Mouse (Mus musculus): ENCODE measurements at regions not wholly inside any gene's neighbourhood (a gene's known extent, or its start where the extent isn't known, plus 50 kb on each side); places are given as distances from the start of the nearest gene placed in this dataset.

- Histone ChIP-seq H3K9me3 (replicated peaks; ENCODE audit: control insufficient read depth, low read length) (no peaks in the 10 kb centered on the region), H3K4me1 (ENCODE audit: control insufficient read depth, insufficient read depth) (0 out of 2 replicates have a peak, but pooled peaks cover 3% of the 10 kb centered on the region), H3K4me2 (ENCODE audit: low read depth, low read length) (no peak overlapping the region), H3K27me3 (ENCODE audit: control insufficient read depth, insufficient read depth, low read length) (no peaks in the 10 kb centered on the region), H3K4me3 (ENCODE audit: low read depth, low read length) (no peak overlapping the region), H3K9ac (replicated peaks; ENCODE audit: low read depth, low read length) (no peak overlapping the region), H3K27ac (ENCODE audit: low read depth) (no peak overlapping the region), H3K36me3 (replicated peaks; ENCODE audit: control insufficient read depth, insufficient read depth, low read length) (no peaks in the 10 kb centered on the region)
- DNase-seq (ENCODE audit: low spot score) (no peak), ATAC-seq (ENCODE audit: insufficient read depth, low read depth) (no peak)
- TF ChIP-seq CTCF (IDR thresholded peaks at IDR 0.05; ENCODE audit: low read depth) (no peak), EP300 (IDR thresholded peaks at IDR 0.05; ENCODE audit: low read depth) (no peak)
- 58% methylated on average over 1 of the region's 1 CpGs for WGBS
Measured at GRCm38 (mm10) chr10:57121514-57121913, 364.7 kb upstream of the Hsf2 start.

GRCm38 (mm10) chr10:57127185-57127584, 359.0 kb upstream of the Hsf2 start:
- Histone ChIP-seq H3K9me3 (replicated peaks; ENCODE audit: control insufficient read depth, low read length) (no peaks in the 10 kb centered on the region), H3K27ac (ENCODE audit: low read depth) (no peak overlapping the region), H3K27me3 (ENCODE audit: control insufficient read depth, insufficient read depth, low read length) (no peaks in the 10 kb centered on the region), H3K4me3 (ENCODE audit: low read depth, low read length) (no peak overlapping the region), H3K36me3 (replicated peaks; ENCODE audit: control insufficient read depth, insufficient read depth, low read length) (no peaks in the 10 kb centered on the region), H3K4me2 (ENCODE audit: low read depth, low read length) (no peak overlapping the region), H3K4me1 (ENCODE audit: control insufficient read depth, insufficient read depth) (no peaks in the 10 kb centered on the region), H3K9ac (replicated peaks; ENCODE audit: low read depth, low read length) (no peak overlapping the region)
- ATAC-seq (ENCODE audit: insufficient read depth, low read depth) (no peak), DNase-seq (ENCODE audit: low spot score) (no peak)
- 87% methylated on average over 3 of the region's 3 CpGs for WGBS
- TF ChIP-seq EP300 (IDR thresholded peaks at IDR 0.05; ENCODE audit: low read depth) (no peak), CTCF (IDR thresholded peaks at IDR 0.05; ENCODE audit: low read depth) (no peak)

- Histone ChIP-seq H3K4me2 (ENCODE audit: low read depth, low read length) (no peak overlapping the region), H3K4me1 (ENCODE audit: control insufficient read depth, insufficient read depth) (no peaks in the 10 kb centered on the region), H3K27me3 (ENCODE audit: control insufficient read depth, insufficient read depth, low read length) (no peaks in the 10 kb centered on the region), H3K9ac (replicated peaks; ENCODE audit: low read depth, low read length) (no peak overlapping the region), H3K36me3 (replicated peaks; ENCODE audit: control insufficient read depth, insufficient read depth, low read length) (no peaks in the 10 kb centered on the region), H3K4me3 (ENCODE audit: low read depth, low read length) (no peak overlapping the region), H3K9me3 (replicated peaks; ENCODE audit: control insufficient read depth, low read length) (no peaks in the 10 kb centered on the region), H3K27ac (ENCODE audit: low read depth) (no peak overlapping the region)
- TF ChIP-seq CTCF (IDR thresholded peaks at IDR 0.05; ENCODE audit: low read depth) (no peak), EP300 (IDR thresholded peaks at IDR 0.05; ENCODE audit: low read depth) (no peak)
- WGBS = 70% methylated on average over 4 of the region's 4 CpGs
- no peak for DNase-seq (ENCODE audit: low spot score)
- ATAC-seq (ENCODE audit: insufficient read depth, low read depth) = no peak
Measured at GRCm38 (mm10) chr10:57156426-57156825, 329.8 kb upstream of the Hsf2 start.

GRCm38 (mm10) chr10:57156912-57157311, 329.3 kb upstream of the Hsf2 start:
- DNase-seq (ENCODE audit: low spot score) = no peak
- WGBS = 83% methylated on average over 9 of the region's 9 CpGs
- no peaks in the 10 kb centered on the region for H3K9me3 ChIP-seq (replicated peaks; ENCODE audit: control insufficient read depth, low read length)
- H3K9ac ChIP-seq (replicated peaks; ENCODE audit: low read depth, low read length) = no peak overlapping the region
- no peak for TF ChIP-seq CTCF (IDR thresholded peaks at IDR 0.05; ENCODE audit: low read depth)
- no peak for TF ChIP-seq EP300 (IDR thresholded peaks at IDR 0.05; ENCODE audit: low read depth)
- H3K27me3 ChIP-seq (ENCODE audit: control insufficient read depth, insufficient read depth, low read length) = no peaks in the 10 kb centered on the region
- no peaks in the 10 kb centered on the region for H3K36me3 ChIP-seq (replicated peaks; ENCODE audit: control insufficient read depth, insufficient read depth, low read length)
- H3K4me1 ChIP-seq (ENCODE audit: control insufficient read depth, insufficient read depth) = no peaks in the 10 kb centered on the region
- no peak for ATAC-seq (ENCODE audit: insufficient read depth, low read depth)
- H3K4me2 ChIP-seq (ENCODE audit: low read depth, low read length) = no peak overlapping the region
- no peak overlapping the region for H3K4me3 ChIP-seq (ENCODE audit: low read depth, low read length)
- H3K27ac ChIP-seq (ENCODE audit: low read depth) = no peak overlapping the region

- no peak overlapping the region for H3K27ac ChIP-seq (ENCODE audit: low read depth)
- no peaks in the 10 kb centered on the region for H3K27me3 ChIP-seq (ENCODE audit: control insufficient read depth, insufficient read depth, low read length)
- ATAC-seq (ENCODE audit: insufficient read depth, low read depth) (no peak), DNase-seq (ENCODE audit: low spot score) (no peak)
- H3K4me1 ChIP-seq (ENCODE audit: control insufficient read depth, insufficient read depth) = no peaks in the 10 kb centered on the region
- TF ChIP-seq EP300 (IDR thresholded peaks at IDR 0.05; ENCODE audit: low read depth) (no peak), CTCF (IDR thresholded peaks at IDR 0.05; ENCODE audit: low read depth) (no peak)
- no peak overlapping the region for H3K9ac ChIP-seq (replicated peaks; ENCODE audit: low read depth, low read length)
- no peak overlapping the region for H3K4me3 ChIP-seq (ENCODE audit: low read depth, low read length)
- no peaks in the 10 kb centered on the region for H3K9me3 ChIP-seq (replicated peaks; ENCODE audit: control insufficient read depth, low read length)
- H3K4me2 ChIP-seq (ENCODE audit: low read depth, low read length) = no peak overlapping the region
- H3K36me3 ChIP-seq (replicated peaks; ENCODE audit: control insufficient read depth, insufficient read depth, low read length) = no peaks in the 10 kb centered on the region
Measured at GRCm38 (mm10) chr10:57160546-57160945, 325.6 kb upstream of the Hsf2 start.

- DNase-seq (ENCODE audit: low spot score) (peak; percentile 54), ATAC-seq (ENCODE audit: insufficient read depth, low read depth) (peak; percentile 83; the same call in 1 of the 2 replicates)
Measured at GRCm38 (mm10) chr10:57163359-57163758, 322.8 kb upstream of the Hsf2 start.

More at GRCm38 (mm10) chr10:57163359-57163758, 322.8 kb upstream of the Hsf2 start:
- TF ChIP-seq EP300 (IDR thresholded peaks at IDR 0.05; ENCODE audit: low read depth) (no peak), CTCF (IDR thresholded peaks at IDR 0.05; ENCODE audit: low read depth) (no peak)
- H3K9me3 ChIP-seq (replicated peaks; ENCODE audit: control insufficient read depth, low read length) = no peaks in the 10 kb centered on the region
- no peak overlapping the region for H3K4me3 ChIP-seq (ENCODE audit: low read depth, low read length)
- peak overlapping the region; percentile 28 for H3K27ac ChIP-seq (ENCODE audit: low read depth)
- H3K4me2 ChIP-seq (ENCODE audit: low read depth, low read length) = no peak overlapping the region
- H3K4me1 ChIP-seq (ENCODE audit: control insufficient read depth, insufficient read depth) = no peaks in the 10 kb centered on the region
- 38% methylated on average over 5 of the region's 5 CpGs for WGBS
- H3K9ac ChIP-seq (replicated peaks; ENCODE audit: low read depth, low read length) = no peak overlapping the region
- H3K36me3 ChIP-seq (replicated peaks; ENCODE audit: control insufficient read depth, insufficient read depth, low read length) = no peaks in the 10 kb centered on the region
- no peaks in the 10 kb centered on the region for H3K27me3 ChIP-seq (ENCODE audit: control insufficient read depth, insufficient read depth, low read length)
